Mouse (Mus musculus) cerebellum, adult 2 months (tissue): Measurements from ENCODE around the gene Ksr1.

Experiments used
- CTCF ChIP-seq: fragments of 200-500 bp; IDR thresholded peaks from 2 replicates; pipeline ENCODE4 v1.5.1; 2011; ENCODE audit warnings: low read depth, mild to moderate bottlenecking, control low read depth, low read length, moderate library complexity, borderline replicate concordance; ENCODE audit not compliant: insufficient read depth
- POLR2A ChIP-seq: fragments of 200-500 bp; IDR thresholded peaks from 2 replicates; pipeline ENCODE4 v1.6.1; 2011; ENCODE audit warnings: low read length, control low read depth, borderline replicate concordance; ENCODE audit not compliant: insufficient read depth

GRCm38 (mm10) chr11:79095713-79096112, 50.5 kb downstream of the Ksr1 start:
- TF ChIP-seq CTCF (no peak), POLR2A (no peak)
